Mouse (Mus musculus) E14TG2a.4 (cell line): ENCODE results near the gene Clasp1.

Experiments
- H3K27me3 ChIP-seq: 2 replicates; pipeline ENCODE4 v1.6.1; 2014; ENCODE audit warnings: low read length, control low read depth; ENCODE audit not compliant: insufficient read depth
- H3K36me3 ChIP-seq: 2 replicates; pipeline ENCODE4 v1.6.1; 2014; ENCODE audit warnings: low read length, control low read depth; ENCODE audit not compliant: insufficient read depth
- H3K4me1 ChIP-seq: replicated peaks from 2 replicates; pipeline ENCODE4 v1.6.1; 2014; ENCODE audit warnings: low read depth, low read length, control low read depth
- H3K4me3 ChIP-seq: replicated peaks from 2 replicates; pipeline ENCODE4 v1.5.1; 2014; ENCODE audit warnings: mild to moderate bottlenecking, low read length
- H3K9me3 ChIP-seq: 2 replicates; pipeline ENCODE4 v1.6.1; 2014; ENCODE audit warnings: low read length, control low read depth
- CTCF ChIP-seq: conservative IDR thresholded peaks from 2 replicates; pipeline ENCODE4 v1.5.1; 2014; ENCODE audit warnings: low read length
- NANOG ChIP-seq: IDR thresholded peaks from 2 replicates; pipeline ENCODE4 v1.6.1; 2014; ENCODE audit warnings: borderline replicate concordance, low read length, mixed read lengths
- POU5F1 ChIP-seq: IDR thresholded peaks from 2 replicates; pipeline ENCODE4 v1.6.1; 2014; ENCODE audit warnings: low read length, borderline replicate concordance

Gene Clasp1

DNA sequence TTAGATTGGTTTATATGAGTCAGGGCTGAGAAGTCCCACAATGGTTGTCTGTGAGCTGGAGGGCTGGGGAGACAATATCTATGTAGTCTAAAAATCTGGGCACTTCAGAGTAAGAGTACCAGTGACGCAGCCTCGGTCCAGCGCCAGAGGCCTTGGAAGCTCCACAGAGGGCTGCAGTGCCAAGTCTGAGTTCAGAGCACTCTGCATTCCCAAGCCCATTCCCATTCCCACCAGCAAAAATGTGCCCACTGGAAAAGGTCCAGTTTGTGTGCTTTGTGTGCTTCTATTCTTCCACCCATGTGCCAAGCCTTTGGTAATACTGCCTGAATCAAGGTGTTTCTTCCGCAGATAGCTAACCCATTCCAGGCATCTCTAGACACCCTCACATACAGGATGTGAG is 49.0 kb downstream of the Clasp1 start:
- H3K27me3 ChIP-seq = no peaks in the 10 kb centered on the region
- peaks cover 16% of the 10 kb centered on the region; the same call in 1 of the 2 replicates for H3K36me3 ChIP-seq
- H3K4me1 ChIP-seq = peaks cover 6% of the 10 kb centered on the region; the same call in 1 of the 2 replicates
- H3K9me3 ChIP-seq = no peaks in the 10 kb centered on the region
- H3K4me3 ChIP-seq = no peak overlapping the region
- TF ChIP-seq CTCF = no peak
- TF ChIP-seq NANOG = no peak
- no peak for TF ChIP-seq POU5F1

DNA sequence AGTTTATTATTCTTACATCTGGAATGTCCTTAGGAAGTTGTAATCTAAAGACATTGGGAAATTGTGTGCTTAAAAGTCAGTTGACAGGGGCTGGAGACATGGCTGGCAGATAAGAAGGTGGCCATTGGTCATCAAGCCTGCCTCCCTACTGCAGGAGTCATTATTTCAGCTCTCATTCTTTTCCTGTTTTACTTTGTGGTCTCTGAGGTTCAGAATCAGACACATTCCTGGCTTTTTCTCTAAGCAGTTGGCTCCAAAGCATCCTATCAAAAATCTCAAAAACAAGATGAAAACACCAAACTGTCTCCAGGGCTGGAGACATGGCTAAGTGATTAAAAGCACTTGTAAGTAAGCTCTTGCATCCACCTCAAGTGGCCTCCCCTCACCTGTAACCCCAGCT is 49.5 kb downstream of the Clasp1 start:
- TF ChIP-seq CTCF = no peak
- TF ChIP-seq POU5F1 = no peak
- no peak for TF ChIP-seq NANOG
- Histone ChIP-seq H3K4me1 (peaks cover 6% of the 10 kb centered on the region; the same call in 1 of the 2 replicates), H3K36me3 (peaks cover 11% of the 10 kb centered on the region; the same call in 1 of the 2 replicates), H3K9me3 (no peaks in the 10 kb centered on the region), H3K27me3 (no peaks in the 10 kb centered on the region), H3K4me3 (no peak overlapping the region)

DNA sequence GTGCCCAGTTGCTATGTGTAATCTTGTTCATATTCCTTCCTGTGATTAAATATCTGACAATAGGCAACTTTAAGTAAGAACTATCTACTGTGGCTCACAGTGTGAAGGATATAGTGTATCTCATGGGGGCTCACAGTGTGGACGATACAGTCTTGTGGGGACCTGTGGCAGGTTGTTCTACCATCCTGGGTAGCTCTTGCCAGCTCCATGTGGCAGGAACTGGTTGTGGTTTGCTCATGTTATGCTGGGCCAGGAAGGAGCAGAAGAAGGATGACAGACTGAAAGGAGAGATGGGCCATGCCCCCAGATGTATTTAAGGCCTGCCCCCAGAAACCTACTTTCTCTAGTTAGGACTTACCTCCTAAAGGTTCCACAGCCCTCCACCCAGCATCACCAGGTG is 51.7 kb downstream of the Clasp1 start:
- Histone ChIP-seq H3K27me3 (no peaks in the 10 kb centered on the region), H3K4me1 (no peaks in the 10 kb centered on the region), H3K36me3 (peaks cover 5% of the 10 kb centered on the region; the same call in 1 of the 2 replicates), H3K4me3 (no peak overlapping the region), H3K9me3 (no peaks in the 10 kb centered on the region)
- TF ChIP-seq CTCF (no peak), NANOG (no peak), POU5F1 (no peak)

DNA sequence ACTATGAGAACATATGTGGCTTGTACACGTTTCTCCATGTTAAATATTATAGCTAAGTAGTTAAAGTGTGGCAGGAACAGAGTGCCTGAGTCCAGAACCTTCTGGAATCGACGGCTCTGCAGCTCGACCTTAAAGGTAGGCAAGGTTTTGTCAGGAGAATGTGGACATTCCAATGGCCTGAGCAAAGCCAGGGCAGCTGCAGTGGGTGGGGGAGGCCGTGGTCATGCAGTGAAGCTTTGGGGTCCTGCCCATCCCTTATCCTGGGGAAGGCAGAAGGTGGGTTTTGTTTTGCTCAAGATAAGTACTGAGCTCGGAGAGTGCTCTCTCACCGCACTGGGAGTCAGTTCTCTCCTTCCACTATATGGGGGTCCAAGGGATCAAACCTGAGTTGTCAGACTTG is 55.6 kb downstream of the Clasp1 start:
- Histone ChIP-seq H3K4me1 (peaks cover 6% of the 10 kb centered on the region; the same call in 1 of the 2 replicates), H3K4me3 (no peak overlapping the region), H3K9me3 (no peaks in the 10 kb centered on the region), H3K36me3 (no peaks in the 10 kb centered on the region), H3K27me3 (no peaks in the 10 kb centered on the region)
- TF ChIP-seq POU5F1 (no peak), NANOG (no peak), CTCF (no peak)

DNA sequence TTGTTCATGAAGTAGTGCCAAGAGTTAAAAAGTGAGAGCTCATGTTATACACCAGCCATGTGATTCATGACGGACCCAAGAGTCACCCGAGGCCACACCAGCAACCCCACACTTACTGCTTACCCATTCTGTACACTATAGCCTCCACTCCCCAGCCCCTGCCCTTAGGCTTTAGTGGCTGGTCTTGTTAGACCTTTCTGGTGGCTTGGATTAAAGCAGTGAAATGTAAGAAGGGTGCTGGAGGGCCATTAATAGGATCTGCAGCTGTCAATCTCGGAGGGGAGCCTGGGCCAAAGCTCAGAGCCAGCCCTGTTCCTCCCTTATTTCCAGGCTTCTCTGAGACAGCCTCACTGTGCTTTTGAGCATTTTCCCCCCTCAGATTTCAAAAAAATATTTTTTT is 56.1 kb downstream of the Clasp1 start:
- no peak overlapping the region for H3K4me3 ChIP-seq
- H3K9me3 ChIP-seq = no peaks in the 10 kb centered on the region
- H3K4me1 ChIP-seq = peaks cover 8% of the 10 kb centered on the region; the same call in 1 of the 2 replicates
- no peak for TF ChIP-seq NANOG
- no peak for TF ChIP-seq POU5F1
- no peak for TF ChIP-seq CTCF
- H3K27me3 ChIP-seq = no peaks in the 10 kb centered on the region
- no peaks in the 10 kb centered on the region for H3K36me3 ChIP-seq

DNA sequence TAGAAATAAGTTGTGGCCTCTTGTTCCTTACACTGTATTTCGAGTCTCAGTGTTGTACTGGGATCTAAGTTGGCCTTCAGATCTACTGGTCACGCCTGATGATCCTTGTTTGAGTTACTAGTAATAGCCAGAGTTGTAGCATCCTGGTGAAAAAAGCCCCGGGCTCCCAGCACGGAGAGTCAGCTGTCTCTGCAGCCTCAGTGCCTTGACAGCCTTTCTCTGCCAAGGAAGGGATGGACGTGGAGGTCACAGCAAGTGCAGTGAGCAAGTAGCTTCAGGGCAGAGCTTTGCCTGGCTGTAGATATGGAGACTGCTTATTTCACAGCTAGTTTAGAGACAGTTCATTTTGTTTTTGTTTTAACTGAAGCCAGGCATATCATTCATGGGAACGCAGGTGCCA is 56.6 kb downstream of the Clasp1 start:
- TF ChIP-seq NANOG (no peak), POU5F1 (no peak), CTCF (no peak)
- no peaks in the 10 kb centered on the region for H3K36me3 ChIP-seq
- H3K27me3 ChIP-seq = no peaks in the 10 kb centered on the region
- H3K4me1 ChIP-seq = peaks cover 13% of the 10 kb centered on the region; the same call in 1 of the 2 replicates
- H3K9me3 ChIP-seq = no peaks in the 10 kb centered on the region
- no peak overlapping the region for H3K4me3 ChIP-seq

DNA sequence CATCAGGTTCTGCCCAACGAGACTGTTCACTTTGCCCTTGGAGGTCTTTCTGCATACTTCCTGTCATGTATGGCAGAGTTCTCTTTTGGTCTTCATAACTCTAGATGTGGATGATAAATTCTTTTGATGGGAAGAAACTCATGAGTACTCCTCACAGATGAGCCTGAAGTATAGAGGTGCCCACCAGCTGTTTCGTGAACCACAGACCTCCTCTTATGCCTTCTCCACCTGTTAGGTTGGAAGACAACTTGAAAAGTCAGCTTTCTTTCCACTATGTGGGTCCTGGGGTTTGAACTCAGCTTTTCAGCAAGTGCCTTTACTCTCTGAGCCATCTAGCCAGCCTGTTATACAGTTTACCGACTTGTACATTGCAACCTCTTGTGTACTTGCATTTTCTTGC is 57.1 kb downstream of the Clasp1 start:
- Histone ChIP-seq H3K36me3 (no peaks in the 10 kb centered on the region), H3K4me1 (peaks cover 13% of the 10 kb centered on the region; the same call in 1 of the 2 replicates), H3K27me3 (no peaks in the 10 kb centered on the region), H3K9me3 (no peaks in the 10 kb centered on the region), H3K4me3 (no peak overlapping the region)
- no peak for TF ChIP-seq CTCF
- no peak for TF ChIP-seq POU5F1
- TF ChIP-seq NANOG = no peak

DNA sequence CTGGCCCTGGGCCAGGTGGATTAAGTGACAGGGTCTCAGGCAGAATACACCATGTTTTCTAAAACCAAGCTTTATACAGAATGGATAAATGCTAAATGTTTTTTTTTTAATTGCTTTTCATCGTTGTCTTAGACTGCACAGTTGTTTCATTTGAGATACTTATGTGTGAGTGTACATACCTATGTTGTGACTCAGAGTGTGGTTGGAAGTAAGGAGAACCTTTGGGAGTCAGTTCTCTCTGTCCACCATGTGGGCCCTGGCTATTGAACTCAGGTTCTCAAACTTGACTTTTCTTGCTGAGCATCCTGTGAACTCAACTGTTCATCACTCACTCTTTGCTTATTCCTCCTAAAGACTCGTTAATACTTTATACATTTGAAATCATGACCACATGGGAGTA is 58.3 kb downstream of the Clasp1 start:
- Histone ChIP-seq H3K9me3 (no peaks in the 10 kb centered on the region), H3K36me3 (no peaks in the 10 kb centered on the region), H3K4me3 (no peak overlapping the region), H3K27me3 (no peaks in the 10 kb centered on the region), H3K4me1 (peaks cover 13% of the 10 kb centered on the region; the same call in 1 of the 2 replicates)
- TF ChIP-seq CTCF (no peak), POU5F1 (no peak), NANOG (no peak)

DNA sequence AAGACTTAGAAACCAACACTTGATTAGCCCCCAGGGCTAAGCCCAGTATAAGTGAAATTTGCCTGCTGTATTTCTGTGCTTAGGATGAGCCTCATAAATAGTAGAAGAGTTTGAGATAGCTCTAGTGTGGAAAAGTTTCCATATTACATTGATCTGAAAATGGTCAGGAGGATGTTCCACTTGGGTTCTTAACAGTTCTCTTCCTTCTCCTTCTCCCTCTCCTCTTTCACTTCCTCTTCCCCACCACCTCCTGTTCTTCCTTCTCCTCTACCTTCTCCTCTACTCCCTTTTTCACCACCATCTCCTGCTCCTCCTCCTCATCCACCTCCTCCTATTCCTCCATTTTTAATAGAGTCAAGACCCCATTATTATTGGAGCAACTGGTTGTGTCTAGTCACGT is 59.4 kb downstream of the Clasp1 start:
- Histone ChIP-seq H3K27me3 (no peaks in the 10 kb centered on the region), H3K4me1 (peaks cover 13% of the 10 kb centered on the region; the same call in 1 of the 2 replicates), H3K4me3 (no peak overlapping the region), H3K9me3 (no peaks in the 10 kb centered on the region), H3K36me3 (no peaks in the 10 kb centered on the region)
- TF ChIP-seq POU5F1 (no peak), CTCF (no peak), NANOG (no peak)
